ENCODE assay signal across 10 mouse cellular contexts in genomic region chr9:58669819-58670218, GRCm38 (mm10).
A peak's percentile ranks its signal among the peaks of the same experiment; 100 is the strongest.
DNase-seq lines count a peak whose midpoint lies in the region; TF ChIP-seq lines count a peak whose summit lies in the region.
"Had no signal": no experiment of that assay in that cellular context is flagged by ENCODE, and none has a peak within 500 bp of the region (broad histone marks: within the 10 kb centered on the region; RNA-seq: fewer than 3 reads in every experiment).

No protein-coding gene starts in this region.

- no peak for TF ChIP-seq POLR2A in myocyte (IDR thresholded peaks at IDR 0.05; ENCODE audit: insufficient read length, low read depth)

- H3K4me3 ChIP-seq in myocyte, result no peak overlapping the region

- H3K36me3 ChIP-seq in myocyte (ENCODE audit: control insufficient read depth, insufficient read depth), result peaks cover 3% of the 10 kb centered on the region

- H3K27me3 ChIP-seq in myocyte (ENCODE audit: control insufficient read depth, insufficient read depth, insufficient read length), result no peaks in the 10 kb centered on the region
- H3K27me3 ChIP-seq: CH12.LX, Patski had no signal

- H3K4me2 ChIP-seq in myocyte (ENCODE audit: low read depth), result no peak overlapping the region

- intact Hi-C loops in gastrocnemius, postnatal 36 days (cut with DNase I), result no loop called here

- H3ac ChIP-seq in myocyte (ENCODE audit: control insufficient read depth, insufficient read length), result no peak overlapping the region

- DNase-seq in heart, adult 11 months, result peak; percentile 82
- DNase-seq in heart, adult 18-20 months, result no peak
- DNase-seq in gastrocnemius, postnatal 36 days, result no peak
- DNase-seq: B cell, adult 2 months; cerebellum, adult 11 months; cerebellum, adult 11-12 months; cerebellum, adult 18-20 months had no signal

- H3K79me2 ChIP-seq in myocyte (ENCODE audit: control insufficient read depth, insufficient read depth), result no peaks in the 10 kb centered on the region

TF ChIP-seq in myocyte, 11 proteins besides CTCF, POLR2A, EP300 and RAD21:
- TF ChIP-seq POLR2AphosphoS2 (IDR thresholded peaks at IDR 0.05; ENCODE audit: insufficient read length, low read depth) (peak; percentile 59), REST (IDR thresholded peaks at IDR 0.05; ENCODE audit: insufficient read depth, insufficient read length) (no peak)
